Mouse (Mus musculus): ENCODE measurements around the gene Cenpc1.
A peak's percentile ranks its signal among the peaks of the same experiment; 100 is the strongest.

The Cenpc1 gene

DNA sequence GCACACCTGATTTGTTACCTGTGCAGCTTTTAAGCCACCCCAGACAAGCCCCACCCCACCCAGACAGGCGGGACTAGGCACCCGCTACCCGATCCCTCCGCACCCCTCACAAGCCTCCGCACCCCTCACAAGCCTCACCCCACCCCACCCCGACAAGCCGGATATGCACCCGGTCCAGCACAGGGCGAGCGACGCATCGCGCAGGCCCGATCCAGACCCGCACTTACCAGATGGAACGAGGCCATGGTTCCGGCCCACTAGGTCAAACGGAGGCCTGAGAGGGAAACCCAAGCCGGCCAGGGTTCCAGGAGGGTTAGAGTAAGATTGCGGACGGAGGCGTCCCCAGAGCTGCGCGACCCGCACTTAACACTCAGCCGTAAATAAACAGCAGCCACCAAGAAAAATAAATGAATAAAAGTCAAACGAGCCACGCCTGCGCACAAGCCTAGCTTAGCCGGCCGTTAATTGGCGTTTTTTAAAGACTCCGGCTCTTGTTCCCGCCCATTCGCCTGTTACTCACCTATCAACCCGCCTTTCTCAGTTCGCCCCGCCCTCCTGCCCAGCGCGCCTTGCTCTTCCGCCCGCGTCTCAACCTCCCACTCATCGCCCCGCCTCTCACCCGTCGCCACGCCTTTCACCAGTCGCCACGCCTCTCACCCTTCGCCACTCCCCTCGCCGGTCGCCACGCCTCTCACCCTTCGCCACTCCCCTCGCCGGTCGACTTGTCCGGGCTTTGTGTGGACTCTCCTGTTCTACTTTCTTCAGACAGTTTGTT lies at the start of gene Cenpc1:
TSS of gene Cenpc1 (minus strand) at position 483 of the 775 bp plus-strand sequence.
- DNase-seq (ENCODE audit: low read depth) = peak; percentile 99

DNA sequence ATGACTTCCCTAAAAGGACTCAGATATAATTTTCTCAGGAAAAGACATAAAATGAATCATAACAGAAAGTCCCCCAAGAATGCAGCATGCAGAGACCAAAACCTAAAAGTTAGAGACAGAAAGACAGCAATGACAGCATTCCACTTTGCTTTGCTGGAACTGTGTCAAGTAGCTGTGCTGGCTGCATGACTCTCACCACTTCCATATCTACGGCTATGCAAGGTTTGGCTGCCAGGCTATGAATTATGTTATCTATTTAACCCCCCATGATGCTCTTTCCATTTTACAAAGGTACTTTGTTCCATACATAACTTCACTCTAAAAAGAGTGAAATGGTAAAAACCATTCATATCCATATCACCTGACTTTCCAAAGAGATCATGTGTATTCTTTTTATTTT lies 48.6 kb upstream of the Cenpc1 start:
- no peak for DNase-seq (ENCODE audit: low read depth)

DNA sequence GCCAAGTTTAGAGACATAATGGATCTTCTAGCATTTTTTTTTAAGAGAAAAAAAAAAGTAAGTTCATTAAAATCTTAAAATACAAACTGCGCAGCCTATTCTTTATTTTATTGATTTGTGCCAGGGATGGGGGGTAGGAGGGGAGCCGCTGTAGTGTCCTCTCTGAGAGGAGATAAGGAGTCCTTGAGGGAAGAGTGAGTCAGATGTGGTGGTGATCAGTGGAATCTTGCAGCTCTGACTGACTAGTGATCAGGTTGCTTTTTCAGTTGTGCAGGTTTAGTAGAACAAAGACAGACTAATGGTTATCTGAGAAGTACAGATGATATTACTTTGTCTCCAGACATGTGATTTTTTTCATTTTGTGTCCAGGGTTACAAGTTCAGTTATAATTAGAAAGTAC lies 47.7 kb upstream of the Cenpc1 start:
- DNase-seq (ENCODE audit: low read depth) = no peak

DNA sequence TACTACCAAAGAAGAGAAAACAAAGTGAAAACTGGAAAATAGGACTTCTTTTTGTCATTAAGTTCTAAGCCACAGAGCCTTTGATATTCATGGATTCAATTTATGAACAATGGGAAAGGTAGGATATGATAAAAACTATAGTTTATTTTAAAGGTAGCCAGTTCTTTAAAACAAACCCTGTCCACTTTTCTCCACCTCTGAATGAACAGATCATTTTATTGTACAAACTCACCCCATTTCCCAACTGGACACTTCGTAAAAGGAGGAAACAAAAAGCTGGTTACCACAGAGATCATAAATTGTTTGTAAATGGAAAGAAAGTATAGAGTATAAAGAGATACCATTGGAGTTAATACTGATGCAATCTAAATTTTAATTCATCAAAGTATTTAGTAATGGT lies 45.7 kb upstream of the Cenpc1 start:
- DNase-seq (ENCODE audit: low read depth) = no peak

DNA sequence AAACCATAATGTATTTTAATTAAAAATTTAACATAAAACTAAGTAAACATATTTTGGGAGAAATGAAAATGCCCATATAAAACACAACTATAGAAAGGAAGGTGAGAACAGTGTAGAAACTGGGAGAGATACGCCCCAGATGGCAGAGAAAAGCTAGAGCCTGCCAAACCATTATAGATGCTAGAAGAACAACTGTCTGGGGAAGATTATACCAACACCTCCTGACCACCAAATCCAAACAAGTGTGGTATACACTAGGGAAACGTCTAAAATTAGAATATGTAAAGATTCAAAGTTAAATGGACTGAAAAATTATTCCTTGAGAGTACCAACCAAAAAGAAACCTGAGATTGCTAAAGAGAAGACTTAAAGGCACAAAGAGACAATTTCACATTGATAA lies 41.2 kb upstream of the Cenpc1 start:
- no peak for DNase-seq (ENCODE audit: low read depth)

DNA sequence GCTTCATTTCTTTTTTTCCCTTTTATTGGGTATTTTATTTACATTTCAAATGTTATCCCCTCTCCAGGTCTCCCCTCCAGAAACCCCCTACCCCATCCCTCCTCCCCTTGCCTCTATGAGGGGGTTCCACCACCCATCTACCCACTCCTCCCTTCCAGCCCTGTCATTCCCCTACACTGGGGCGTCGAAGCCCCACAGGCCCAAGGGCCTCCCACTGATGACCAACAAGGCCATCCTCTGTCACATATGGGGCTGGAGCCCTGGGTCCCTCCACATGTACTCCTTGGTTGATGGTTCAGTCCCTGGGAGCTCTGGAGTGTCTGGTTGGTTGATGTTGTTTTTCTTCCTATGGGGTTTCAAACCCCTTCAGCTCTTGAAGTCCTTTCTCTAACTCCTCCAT lies 36.8 kb upstream of the Cenpc1 start:
- DNase-seq (ENCODE audit: low read depth) = no peak

DNA sequence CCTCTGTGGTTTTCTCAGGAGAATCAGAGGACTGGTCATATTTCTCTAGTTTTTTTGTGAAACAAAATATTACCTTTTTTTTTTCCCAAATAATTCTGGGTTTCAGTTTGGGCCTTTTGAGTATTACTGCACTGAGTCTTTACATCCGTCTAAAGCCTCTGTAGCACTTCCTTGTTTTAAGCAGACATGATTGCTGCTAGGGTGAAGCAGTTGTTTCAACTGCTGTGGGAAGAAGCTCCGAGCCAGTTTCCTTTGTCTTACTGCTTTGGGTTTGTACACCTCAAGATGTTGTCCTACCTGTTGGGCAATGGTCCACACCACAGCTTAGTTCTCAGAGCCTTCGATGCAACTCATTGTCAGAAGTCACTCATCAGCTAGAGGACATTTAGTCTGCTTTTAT lies 35.2 kb upstream of the Cenpc1 start:
- DNase-seq (ENCODE audit: low read depth) = no peak

DNA sequence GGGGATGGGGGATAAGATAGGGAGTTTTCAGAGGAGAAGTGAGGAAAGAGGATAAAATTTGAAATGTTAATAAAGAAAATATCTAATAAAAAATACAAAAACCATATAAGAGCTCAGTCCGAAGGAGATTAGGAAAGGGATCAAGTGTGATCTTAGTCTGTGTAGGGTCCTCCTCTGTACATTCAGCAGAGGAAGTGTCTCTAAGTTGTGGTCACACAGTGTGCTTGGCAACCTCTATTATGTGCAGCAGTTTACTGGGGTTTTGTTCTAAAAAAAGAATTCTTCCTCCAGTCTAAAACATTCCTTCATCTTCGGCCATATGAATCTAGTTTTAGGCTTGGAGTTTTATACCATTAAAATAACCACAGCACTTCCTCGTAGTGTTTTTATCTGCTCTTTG lies 33.6 kb upstream of the Cenpc1 start:
- DNase-seq (ENCODE audit: low read depth) = no peak

DNA sequence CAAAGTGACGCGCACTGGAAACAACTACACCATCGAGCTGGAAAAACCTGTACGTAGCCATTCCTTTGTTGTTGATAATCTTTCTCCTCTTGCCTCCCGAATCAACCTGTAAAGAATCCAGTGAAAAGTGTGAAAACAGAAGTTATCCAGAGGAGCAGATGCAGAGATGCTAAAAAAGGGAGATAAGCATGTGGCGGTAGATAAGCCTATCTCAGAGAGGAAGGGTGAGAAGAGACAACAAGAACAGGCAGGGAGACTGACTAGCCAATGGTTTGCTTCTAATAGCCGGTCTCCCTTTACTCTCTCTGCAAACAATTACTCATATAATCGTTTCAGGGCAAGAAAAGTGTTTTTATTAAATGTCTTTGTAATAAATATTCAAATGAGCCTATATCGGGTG lies 29.4 kb upstream of the Cenpc1 start:
- DNase-seq (ENCODE audit: low read depth) = no peak

DNA sequence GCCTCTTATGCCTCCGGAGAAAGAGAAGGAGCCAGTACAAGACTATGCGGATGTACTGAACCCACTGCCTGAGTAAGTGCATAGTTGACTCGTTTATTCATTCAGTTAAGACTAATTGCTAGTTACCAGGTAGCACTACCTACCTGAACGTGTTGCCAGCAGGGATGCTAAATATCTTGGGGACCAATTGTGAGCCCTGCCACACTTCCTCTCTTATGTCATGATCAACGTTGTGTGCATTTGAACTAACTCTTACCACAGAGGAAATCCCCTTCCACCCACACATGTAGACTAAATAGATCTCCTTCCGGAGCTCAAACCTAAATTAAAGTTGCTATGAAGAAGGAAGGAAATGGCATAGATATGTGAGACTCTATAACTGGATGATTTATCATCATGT lies 21.4 kb upstream of the Cenpc1 start:
- no peak for DNase-seq (ENCODE audit: low read depth)

DNA sequence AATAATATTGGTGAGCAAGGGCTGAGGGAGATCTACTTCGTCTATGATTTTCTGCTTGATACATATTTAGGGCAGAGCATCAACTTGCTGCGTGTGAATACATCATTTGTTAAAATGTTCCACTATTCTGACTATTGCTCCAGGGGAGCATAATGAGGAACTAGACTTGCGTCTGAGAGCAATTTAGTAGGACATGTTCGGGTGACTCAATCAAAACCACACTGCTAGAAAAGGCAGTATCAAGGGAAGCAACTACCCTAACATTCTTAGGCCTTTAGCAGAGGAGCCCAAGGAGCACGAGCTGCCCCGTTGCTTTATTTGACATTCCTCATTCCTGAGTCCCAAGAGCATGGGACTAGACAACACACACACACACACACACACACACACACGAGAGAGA lies 19.6 kb upstream of the Cenpc1 start:
- no peak for DNase-seq (ENCODE audit: low read depth)

DNA sequence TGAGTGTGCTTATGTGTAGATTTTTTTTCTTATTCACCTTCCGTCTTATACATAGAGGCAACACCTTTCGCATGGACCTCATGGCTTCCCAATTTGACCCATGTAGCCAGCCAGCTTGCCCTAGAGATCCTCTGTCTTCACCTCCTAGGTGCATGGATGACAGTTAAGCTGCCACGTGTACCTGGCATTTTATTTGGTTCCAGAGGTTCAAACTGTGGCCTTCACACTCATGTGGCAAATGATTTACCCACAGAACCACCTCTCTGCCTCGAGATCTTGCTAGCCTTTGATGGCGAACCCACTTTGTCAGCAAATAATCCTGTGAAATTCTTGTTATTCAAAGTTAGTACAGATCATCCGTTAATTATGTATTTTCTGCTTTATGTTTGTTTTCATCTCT lies 18.6 kb upstream of the Cenpc1 start:
- no peak for DNase-seq (ENCODE audit: low read depth)

DNA sequence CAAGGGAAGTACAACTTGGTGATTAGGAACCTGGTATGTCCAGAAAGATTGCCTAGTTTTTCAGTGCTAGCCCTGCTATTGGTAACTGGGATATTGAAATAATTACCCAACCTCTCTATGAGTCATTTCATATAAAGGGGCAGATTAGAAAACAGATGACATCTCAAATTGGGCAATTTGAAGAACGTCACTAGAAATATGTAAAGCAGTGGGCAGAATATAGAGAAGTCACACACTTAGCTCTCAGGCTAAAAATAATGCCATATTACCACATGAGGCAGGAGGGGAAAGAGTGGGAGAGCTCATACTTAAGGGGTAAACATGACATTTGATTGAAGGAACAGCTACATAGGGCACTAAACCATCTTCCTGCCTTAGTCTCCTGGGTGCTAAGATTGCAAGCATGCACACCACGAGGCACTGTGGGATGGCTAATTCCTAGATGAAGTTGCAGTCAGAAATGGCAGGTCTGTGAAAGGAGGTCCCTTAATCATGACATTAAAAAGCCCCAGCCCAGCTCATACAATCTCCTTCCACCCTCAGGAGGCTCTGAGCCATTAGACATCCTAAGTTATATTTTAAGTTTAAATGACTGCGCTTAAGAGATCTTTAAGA lies 13.4 kb upstream of the Cenpc1 start:
- peak; percentile 9 for DNase-seq (ENCODE audit: low read depth)

DNA sequence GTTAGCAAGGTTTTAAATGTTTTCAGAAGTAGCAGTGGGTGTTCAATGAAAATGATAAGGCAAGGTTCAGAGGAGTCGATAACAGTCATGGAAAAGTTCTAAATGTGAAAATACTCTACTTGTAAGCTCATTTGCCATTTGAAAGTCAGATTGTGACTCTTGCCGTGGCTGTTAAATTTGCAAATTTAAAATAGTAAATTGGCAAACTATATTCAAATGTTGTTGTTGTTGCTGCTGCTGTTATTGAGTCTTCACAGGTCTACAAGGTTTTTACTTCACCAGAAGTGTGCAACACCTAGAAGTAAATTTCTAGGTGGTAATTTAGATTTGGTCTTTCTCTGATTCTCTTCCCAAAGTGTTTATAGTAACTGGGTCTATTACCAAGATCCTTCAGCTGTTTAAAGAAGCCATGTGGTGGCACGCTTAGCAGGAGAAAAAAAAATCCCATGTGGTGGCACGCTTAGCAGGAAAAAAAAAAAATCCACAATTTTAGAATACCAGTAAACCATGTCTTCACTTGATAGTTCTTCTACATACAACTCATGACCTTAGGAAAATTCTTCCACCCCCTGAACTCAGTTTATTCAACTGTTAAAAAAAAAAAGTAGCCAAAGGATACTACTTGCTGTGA lies 7.5 kb upstream of the Cenpc1 start:
- DNase-seq (ENCODE audit: low read depth) = no peak

DNA sequence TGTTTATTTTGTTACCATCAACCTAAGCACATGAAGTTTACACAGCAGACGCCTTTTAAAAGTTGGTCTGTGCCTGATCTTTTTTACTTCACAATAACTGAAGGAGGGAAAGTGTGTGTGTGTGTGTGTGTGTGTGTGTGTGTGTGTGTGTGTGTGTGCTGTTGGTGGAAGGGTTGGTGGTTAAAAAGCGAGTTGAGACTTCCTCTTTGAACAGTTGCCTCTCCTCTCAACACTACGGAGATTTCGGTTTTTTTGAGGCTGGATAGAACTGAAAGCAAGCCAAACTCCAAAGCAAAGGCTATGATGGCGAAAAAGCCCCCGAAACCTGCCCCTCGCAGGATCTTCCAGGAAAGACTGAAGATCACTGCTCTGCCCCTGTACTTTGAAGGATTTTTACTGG lies 6.2 kb upstream of the Cenpc1 start, which contains the start of gene Stap1:
TSS of gene Stap1 (plus strand) at position 209 of the 400 bp plus-strand sequence.
- DNase-seq (ENCODE audit: low read depth) = no peak

DNA sequence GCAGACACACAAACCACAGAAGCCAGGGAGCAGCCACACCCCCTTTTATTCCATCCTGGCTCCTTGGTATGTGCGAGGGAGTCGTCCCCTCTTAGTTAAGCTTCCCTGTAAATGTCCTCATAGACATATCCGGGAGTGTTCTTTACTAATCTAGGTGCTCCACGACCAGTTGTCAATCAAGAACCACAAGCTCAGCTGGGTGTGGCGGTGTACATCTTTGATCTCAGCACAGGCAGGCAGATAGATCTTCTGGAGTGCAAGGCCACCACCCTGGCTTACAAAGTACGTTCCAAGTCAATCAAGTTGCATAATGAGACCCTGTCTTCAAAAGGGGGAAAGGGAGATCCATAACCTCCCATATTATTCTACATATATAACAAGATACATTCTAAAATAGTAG lies 3.7 kb upstream of the Cenpc1 start:
- DNase-seq (ENCODE audit: low read depth) = no peak

DNA sequence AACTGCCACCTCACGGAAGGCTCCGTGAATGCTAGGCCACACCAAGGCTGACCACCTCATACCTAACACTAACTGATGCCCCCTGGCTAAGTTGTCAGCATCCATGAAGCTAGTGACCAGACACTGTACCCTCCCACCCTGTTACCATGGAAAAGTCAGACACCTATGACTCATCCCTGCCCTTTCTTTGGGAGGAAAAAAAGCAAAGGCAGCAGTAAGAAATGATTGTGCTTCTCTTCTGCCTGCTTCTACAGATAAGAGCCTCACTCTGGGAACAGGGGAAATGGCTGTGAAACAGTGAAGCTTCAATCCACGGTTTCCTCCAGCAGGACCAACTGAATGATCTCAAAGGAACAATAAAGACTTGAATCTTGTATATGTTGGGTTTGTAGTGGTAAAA lies 3.1 kb upstream of the Cenpc1 start:
- peak; percentile 28 for DNase-seq (ENCODE audit: low read depth)

DNA sequence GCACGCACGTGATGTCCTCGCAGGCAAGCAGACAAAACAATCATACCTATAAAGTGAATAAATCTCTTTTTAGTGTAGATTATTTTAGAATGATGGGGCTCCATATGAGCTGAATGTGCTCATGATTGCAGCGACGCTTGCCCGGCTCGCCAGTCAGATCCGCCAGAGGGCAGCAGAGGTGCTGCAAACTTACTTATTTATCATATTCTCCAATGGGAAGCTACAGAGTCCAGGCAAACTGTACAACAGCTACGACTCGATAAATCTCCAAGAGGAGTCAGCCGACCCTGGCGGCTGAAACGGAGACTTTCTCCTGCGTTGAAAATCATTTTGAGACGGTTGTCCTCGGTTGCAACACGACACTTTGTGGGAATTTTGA lies 1.2 kb upstream of the Cenpc1 start:
- peak; percentile 96 for DNase-seq (ENCODE audit: low read depth)

DNA sequence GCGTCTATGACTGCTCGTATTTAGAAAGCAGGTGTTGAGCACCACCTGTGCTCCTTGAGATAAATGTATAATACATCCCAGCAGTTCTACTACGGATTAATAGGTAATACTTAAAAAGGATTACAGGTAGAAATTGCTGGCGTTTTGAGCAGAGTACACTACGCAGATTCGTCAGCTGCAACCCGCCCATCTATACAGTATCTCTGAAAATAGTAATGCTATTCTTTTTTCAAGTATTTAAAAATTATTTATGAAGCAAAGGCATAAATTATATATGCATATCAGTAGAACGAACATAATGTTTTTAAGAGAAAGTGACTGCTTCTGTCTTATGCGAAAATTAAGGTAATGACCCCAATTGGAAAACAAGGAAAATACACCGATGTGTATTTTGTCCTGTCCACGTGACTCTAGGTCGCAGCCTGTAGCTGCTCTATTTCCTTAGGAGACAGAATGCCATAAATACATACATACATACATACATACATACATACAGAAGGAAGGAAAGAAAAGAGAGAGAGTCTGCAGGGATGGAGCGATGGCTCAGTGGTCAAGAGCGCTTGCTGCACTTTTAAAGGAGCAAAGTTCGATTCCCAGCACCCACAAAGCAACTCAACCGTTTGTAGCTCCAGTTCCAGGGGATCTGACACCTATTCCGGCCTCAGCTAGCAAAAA lies 630 bp upstream of the Cenpc1 start:
- no peak for DNase-seq (ENCODE audit: low read depth)

DNA sequence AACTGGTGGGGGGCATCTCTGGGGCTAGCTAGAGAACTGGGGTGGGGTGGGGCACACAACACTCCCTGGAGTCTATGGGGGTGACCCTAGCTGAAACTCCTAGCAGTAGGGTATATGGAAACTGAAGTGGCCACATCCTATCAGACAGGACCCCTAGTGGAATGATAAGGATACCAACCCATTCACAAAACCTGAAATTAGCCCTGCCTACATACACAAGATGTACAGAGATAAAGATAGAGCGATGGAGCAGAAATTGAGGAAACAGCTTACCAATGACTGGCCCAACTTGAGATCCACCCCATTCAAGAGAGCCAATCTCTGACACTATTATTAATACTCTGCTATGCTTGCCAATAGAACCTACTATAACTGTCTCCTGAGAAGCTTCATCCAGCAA lies 1.9 kb downstream of the Cenpc1 start:
- no peak for DNase-seq (ENCODE audit: low read depth)

DNA sequence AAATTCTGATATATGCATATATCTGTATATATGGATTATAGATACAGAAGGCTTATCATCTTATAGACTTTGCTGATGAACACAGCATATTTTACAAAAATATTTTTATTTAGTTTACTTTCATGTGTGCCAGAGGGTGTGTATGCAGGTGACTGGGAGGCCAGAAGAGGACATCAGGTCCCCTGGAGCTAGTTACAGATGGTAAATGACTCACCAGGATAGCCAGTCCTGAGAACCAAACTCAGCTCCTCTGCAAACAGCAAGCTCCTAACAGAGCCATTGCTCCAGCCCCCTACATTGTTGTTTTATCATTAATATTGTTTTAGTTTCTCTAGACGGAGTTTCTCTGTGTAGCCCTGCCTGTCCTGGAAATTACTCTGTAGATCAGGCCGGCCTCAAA lies 35.6 kb downstream of the Cenpc1 start:
- DNase-seq (ENCODE audit: low read depth) = no peak

DNA sequence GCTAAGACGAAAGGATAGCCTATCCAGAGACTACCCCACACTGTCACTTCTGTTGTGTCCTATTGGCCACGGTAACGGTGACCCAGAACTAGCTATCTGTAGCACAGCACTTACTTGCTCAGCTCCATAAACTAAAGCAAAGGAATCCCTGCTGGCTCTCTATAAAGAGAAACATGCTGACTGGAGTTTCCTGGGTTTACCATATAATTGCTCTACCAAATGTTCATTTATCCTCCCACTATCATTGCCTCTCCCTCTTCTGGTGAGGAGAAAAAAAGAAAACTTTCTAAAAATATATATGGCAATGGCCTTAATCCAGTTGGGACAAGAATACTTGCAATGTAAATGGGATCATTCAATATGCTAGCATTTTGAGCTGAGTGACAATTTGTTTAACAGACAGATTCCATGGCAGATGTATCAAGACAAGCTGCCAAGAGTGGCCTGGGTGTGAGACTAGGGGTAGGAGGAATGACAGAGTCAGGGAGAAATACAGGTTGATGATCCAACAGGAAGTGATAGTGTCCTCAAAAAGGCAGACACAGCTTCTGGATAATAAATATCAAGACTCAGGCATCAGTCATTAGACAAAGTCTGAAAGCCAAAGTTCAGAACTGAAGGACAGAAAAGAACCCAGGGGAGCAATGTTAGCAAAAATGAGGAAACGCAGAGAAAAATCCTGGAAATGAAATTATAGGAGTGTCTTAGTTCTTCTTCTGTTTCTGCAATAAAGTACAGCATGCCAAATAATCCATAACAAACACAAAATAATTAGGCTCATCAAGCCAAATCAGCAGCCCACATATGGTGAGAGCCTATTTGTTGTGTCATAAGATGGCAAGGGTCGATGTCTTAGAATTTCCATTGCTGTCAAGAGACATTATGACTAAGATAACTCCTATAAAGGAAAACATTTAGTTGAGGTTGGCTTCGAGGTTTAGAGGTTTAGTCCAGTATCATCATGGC lies 68.6 kb downstream of the Cenpc1 start:
- no peak for DNase-seq (ENCODE audit: low read depth)
